Mouse (Mus musculus) MEL (cell line): ENCODE results near the gene Fdxr. TPM values are rescaled to one million over a fixed set of nuclear protein-coding genes. Genes with fewer than 3 reads are reported as not detected.

Source experiments
- DNase-seq: peaks from one replicate; pipeline ENCODE4 v3.0.0; 2011; ENCODE audit warnings: low read depth, low spot score
- H3K27ac ChIP-seq: 2 replicates; pipeline ENCODE4 v1.5.1; 2012; ENCODE audit warnings: low read depth, mild to moderate bottlenecking, control low read depth, low read length, moderate library complexity; ENCODE audit not compliant: control insufficient read depth
- H3K27me3 ChIP-seq, 2 experiments: fragments of 150-350 bp in 1 of 2; sonication (generic) in 1 of 2; 2 replicates each; pipeline ENCODE4 v1.6.1; 2012; ENCODE audit warnings: low read length in 2 of 2, mild to moderate bottlenecking in 2 of 2, improper control_type of control experiment in 1 of 2, moderate library complexity in 1 of 2; ENCODE audit not compliant: insufficient read depth in 2 of 2, control insufficient read depth in 1 of 2
- H3K36me3 ChIP-seq, 2 experiments: 2 replicates each; pipeline ENCODE4 v1.6.1; 2012 to 2014; ENCODE audit warnings: low read length in 2 of 2, improper control_type of control experiment in 1 of 2, inconsistent platforms in 1 of 2, mild to moderate bottlenecking in 1 of 2; ENCODE audit not compliant: insufficient read depth in 2 of 2, control insufficient read depth in 1 of 2
- H3K4me1 ChIP-seq, 2 experiments: fragments of 150-350 bp in 1 of 2; sonication (generic) in 1 of 2; 2 replicates each; pipeline ENCODE4 v1.6.1; 2012; ENCODE audit warnings: low read length in 2 of 2, improper control_type of control experiment in 1 of 2, mild to moderate bottlenecking in 1 of 2; ENCODE audit not compliant: insufficient read depth in 2 of 2, control insufficient read depth in 1 of 2
- H3K4me3 ChIP-seq, 2 experiments: fragments of 150-350 bp in 1 of 2; sonication (generic) in 1 of 2; 2 replicates each; pipeline ENCODE4 v1.5.1; 2012; ENCODE audit warnings: low read depth in 2 of 2, low read length in 2 of 2, mild to moderate bottlenecking in 2 of 2, moderate library complexity in 2 of 2, control low read depth in 1 of 2, improper control_type of control experiment in 1 of 2; ENCODE audit not compliant: control insufficient read depth in 1 of 2, insufficient read depth in 1 of 2
- H3K79me2 ChIP-seq: 2 replicates; pipeline ENCODE4 v1.6.1; 2012; ENCODE audit warnings: mild to moderate bottlenecking, low read length, moderate library complexity; ENCODE audit not compliant: control insufficient read depth, poor library complexity, insufficient read depth
- H3K9ac ChIP-seq: 2 replicates; pipeline ENCODE4 v1.6.1; 2012; ENCODE audit warnings: low read depth, mild to moderate bottlenecking, control low read depth, low read length, moderate library complexity; ENCODE audit not compliant: control insufficient read depth, poor library complexity, severe bottlenecking
- H3K9me3 ChIP-seq: fragments of 150-350 bp; sonication (generic); replicated peaks from 2 replicates; pipeline ENCODE4 v1.6.1; 2012; ENCODE audit warnings: mild to moderate bottlenecking, low read length, improper control_type of control experiment, moderate library complexity; ENCODE audit not compliant: insufficient read depth
- CTCF ChIP-seq, 3 experiments: IDR thresholded peaks in 2 of 3; conservative IDR thresholded peaks in 1 of 3; 2 replicates each; pipeline ENCODE4 v1.5.1; 2011 to 2012; ENCODE audit warnings: low read length in 3 of 3, low read depth in 2 of 3, mild to moderate bottlenecking in 2 of 3, improper control_type of control experiment in 1 of 3, inconsistent platforms in 1 of 3, mixed read lengths in 1 of 3, moderate library complexity in 1 of 3; ENCODE audit not compliant: control insufficient read depth in 1 of 3, insufficient read depth in 1 of 3, poor library complexity in 1 of 3, severe bottlenecking in 1 of 3
- GABPA ChIP-seq: IDR thresholded peaks from 2 replicates; pipeline ENCODE4 v1.6.1; 2012; ENCODE audit warnings: low read depth, mild to moderate bottlenecking, inconsistent platforms, low read length, improper control_type of control experiment, moderate library complexity
- GATA1 ChIP-seq: IDR thresholded peaks from 2 replicates; pipeline ENCODE4 v1.6.1; 2011; ENCODE audit warnings: low read depth, low read length, improper control_type of control experiment
- JUND ChIP-seq: IDR thresholded peaks from 2 replicates; pipeline ENCODE4 v1.6.1; 2011; ENCODE audit warnings: low read depth, mild to moderate bottlenecking, improper control_type of control experiment, low read length
- KAT2A ChIP-seq: conservative IDR thresholded peaks from 2 replicates; pipeline ENCODE4 v1.6.1; 2012; ENCODE audit warnings: low read depth, low read length, improper control_type of control experiment, inconsistent platforms
- MAZ ChIP-seq: IDR thresholded peaks from 2 replicates; pipeline ENCODE4 v1.6.1; 2012; ENCODE audit warnings: low read depth, mild to moderate bottlenecking, inconsistent platforms, low read length, improper control_type of control experiment
- MXI1 ChIP-seq: IDR thresholded peaks from 2 replicates; pipeline ENCODE4 v1.6.1; 2011; ENCODE audit warnings: mild to moderate bottlenecking, low read depth, low read length, improper control_type of control experiment
- MYC ChIP-seq: IDR thresholded peaks from 2 replicates; pipeline ENCODE4 v1.6.1; 2011; ENCODE audit warnings: low read depth, mild to moderate bottlenecking, low read length, improper control_type of control experiment, moderate library complexity
- NELFE ChIP-seq: IDR thresholded peaks from 2 replicates; pipeline ENCODE4 v1.6.1; 2011; ENCODE audit warnings: low read depth, low read length, improper control_type of control experiment
- NRF1 ChIP-seq: IDR thresholded peaks from 2 replicates; pipeline ENCODE4 v1.6.1; 2014; ENCODE audit warnings: low read depth, mild to moderate bottlenecking, inconsistent platforms, low read length, improper control_type of control experiment, moderate library complexity; ENCODE audit not compliant: poor library complexity, insufficient read depth, severe bottlenecking
- POLR2AphosphoS2 ChIP-seq: IDR thresholded peaks from 2 replicates; pipeline ENCODE4 v1.6.1; 2011; ENCODE audit warnings: low read length, improper control_type of control experiment
- RAD21 ChIP-seq: IDR thresholded peaks from 2 replicates; pipeline ENCODE4 v1.6.1; 2011; ENCODE audit warnings: mild to moderate bottlenecking, low read depth, low read length, improper control_type of control experiment
- SIN3A ChIP-seq: IDR thresholded peaks from 2 replicates; pipeline ENCODE4 v1.6.1; 2012; ENCODE audit warnings: low read length, improper control_type of control experiment, inconsistent platforms
- SMC3 ChIP-seq: IDR thresholded peaks from 2 replicates; pipeline ENCODE4 v1.6.1; 2011; ENCODE audit warnings: low read depth, low read length, improper control_type of control experiment
- TAL1 ChIP-seq: IDR thresholded peaks from 2 replicates; pipeline ENCODE4 v1.6.1; 2012; ENCODE audit warnings: mild to moderate bottlenecking, inconsistent platforms, low read length, moderate library complexity, mixed read lengths
- TBP ChIP-seq: IDR thresholded peaks from 2 replicates; pipeline ENCODE4 v1.8.0; 2011; ENCODE audit warnings: low read depth, low read length, improper control_type of control experiment
- TCF12 ChIP-seq: IDR thresholded peaks from 2 replicates; pipeline ENCODE4 v1.6.1; 2014; ENCODE audit warnings: low read depth, mild to moderate bottlenecking, inconsistent platforms, low read length, improper control_type of control experiment, moderate library complexity
- UBTF ChIP-seq: IDR thresholded peaks from 2 replicates; pipeline ENCODE4 v1.6.1; 2012; ENCODE audit warnings: low read depth, mild to moderate bottlenecking, inconsistent platforms, low read length, improper control_type of control experiment, moderate library complexity, borderline replicate concordance; ENCODE audit not compliant: insufficient read depth
- USF2 ChIP-seq, 2 experiments: IDR thresholded peaks; 2 replicates each; pipeline ENCODE4 v1.6.1; 2011 to 2012; ENCODE audit warnings: improper control_type of control experiment in 2 of 2, low read length in 2 of 2, borderline replicate concordance in 1 of 2, inconsistent platforms in 1 of 2, low read depth in 1 of 2, mild to moderate bottlenecking in 1 of 2; ENCODE audit not compliant: insufficient read depth in 1 of 2
- ZC3H11A ChIP-seq: IDR thresholded peaks from 2 replicates; pipeline ENCODE4 v1.6.1; 2012; ENCODE audit warnings: low read depth, mild to moderate bottlenecking, inconsistent platforms, low read length, improper control_type of control experiment
- ZMIZ1 ChIP-seq: IDR thresholded peaks from 2 replicates; pipeline ENCODE4 v1.6.1; 2012; ENCODE audit warnings: low read depth, mild to moderate bottlenecking, inconsistent platforms, low read length, improper control_type of control experiment, moderate library complexity
- polyA plus RNA-seq, 2 experiments: library from polyadenylated mRNA; stranded (reverse) in 1 of 2; unstranded in 1 of 2; fragments of >175 nt in 1 of 2; fragments of >200 nt in 1 of 2; gene quantifications; 2 replicates each; pipeline versions ENCODE4 v1.2.1 to v1.2.4; 2012; ENCODE audit warnings: low replicate concordance in 2 of 2, low read depth in 1 of 2; ENCODE audit not compliant: insufficient read length in 2 of 2, insufficient read depth in 1 of 2, missing spikeins in 1 of 2
- total RNA-seq: library from RNA; depleted of rRNA; stranded (reverse); fragments of 300-350 nt; gene quantifications from 2 replicates; pipeline ENCODE4 v1.2.3, GENCODE M21; 2012

Gene Fdxr
- total and polyA plus RNA-seq, 3 experiments, result 32.7 to 37.7 TPM; not detected in 1

DNA sequence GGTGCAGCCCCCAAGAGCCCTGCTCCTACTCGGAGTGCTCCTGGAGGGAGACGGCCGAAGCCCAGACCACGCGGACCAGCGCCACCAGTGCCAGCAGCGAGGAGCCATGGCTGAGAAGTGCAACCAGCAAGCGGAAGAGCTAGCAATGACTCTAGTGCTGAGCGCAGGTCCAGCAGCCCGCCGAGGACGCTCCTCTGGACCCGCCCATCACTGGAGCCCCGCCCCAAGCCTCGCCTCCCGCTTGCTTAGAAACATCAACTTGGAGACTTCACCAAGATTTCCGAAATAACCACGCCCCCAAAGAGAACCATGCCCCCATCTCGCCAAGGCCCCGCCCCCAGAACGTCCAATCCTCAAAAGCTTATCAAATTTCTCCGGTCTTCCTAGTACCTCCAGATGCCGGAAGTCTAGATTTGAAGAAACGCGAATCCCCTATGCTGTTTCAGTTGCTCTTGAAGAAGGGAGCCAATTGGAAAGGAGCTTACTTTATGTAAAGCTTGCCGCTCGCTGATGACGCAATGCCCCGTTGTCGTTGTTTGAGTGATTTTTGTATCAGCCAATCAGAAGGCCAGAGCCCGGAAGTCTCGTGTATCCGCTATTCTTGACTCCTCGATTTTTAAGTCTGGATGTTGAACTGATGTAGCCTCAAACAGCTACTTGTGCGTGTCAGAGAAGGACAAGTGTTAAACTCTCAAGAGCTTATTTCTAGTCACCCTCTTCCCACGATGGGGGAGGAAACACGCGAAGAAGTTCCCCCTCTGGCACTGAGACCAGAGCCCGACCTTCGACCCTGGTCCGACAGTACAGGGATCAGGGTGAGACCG lies at the start of gene Fdxr (continued):
- TF ChIP-seq NELFE (peak; percentile 91), POLR2AphosphoS2 (peak; percentile 95)

DNA sequence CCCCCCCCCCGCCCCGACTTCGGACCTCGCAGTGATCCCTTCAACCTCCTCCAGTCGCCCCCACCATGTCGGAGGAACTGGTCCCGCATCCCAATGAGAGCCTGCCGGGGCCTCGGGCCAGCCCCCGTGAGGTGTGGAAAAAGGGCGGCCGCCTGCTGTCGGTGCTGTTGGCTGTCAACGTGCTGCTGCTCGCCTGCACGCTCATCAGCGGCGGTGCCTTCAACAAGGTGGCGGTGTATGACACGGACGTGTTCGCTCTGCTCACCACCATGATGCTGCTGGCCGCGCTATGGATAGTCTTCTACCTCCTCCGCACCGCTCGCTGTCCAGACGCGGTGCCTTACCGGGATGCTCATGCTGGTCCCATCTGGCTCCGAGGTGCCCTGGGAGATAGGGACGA lies 46.5 kb upstream of the Fdxr start:
- no peak overlapping the region for H3K4me3 ChIP-seq
- TF ChIP-seq NRF1 (no peak), GATA1 (no peak), UBTF (no peak), KAT2A (no peak), JUND (no peak), MXI1 (no peak), TCF12 (no peak), USF2 (IDR thresholded peaks at IDR 0.05; ENCODE audit: borderline replicate concordance in 1 of 2, insufficient read depth in 1 of 2, low read depth in 1 of 2, low read length in 2 of 2) (no peak), SIN3A (no peak), TAL1 (no peak), TBP (no peak)
- no peaks in the 10 kb centered on the region for H3K4me1 ChIP-seq
- no peak for DNase-seq
- no peaks in the 10 kb centered on the region for H3K9me3 ChIP-seq
- H3K27me3 ChIP-seq, result peaks cover 2 to 4% of the 10 kb centered on the region in 2 experiments; a peak in 3 of 4 replicates
- H3K36me3 ChIP-seq, result no peaks in the 10 kb centered on the region
- no peak overlapping the region for H3K9ac ChIP-seq
- H3K79me2 ChIP-seq, result no peaks in the 10 kb centered on the region
- no peak overlapping the region for H3K27ac ChIP-seq

GRCm38 (mm10) chr11:115321906-115322693 lies 45.2 kb upstream of the Fdxr start, which contains the start of gene Ush1g:
Gene Ush1g, minus strand, starts transcription at chr11:115322041.
- Histone ChIP-seq H3K79me2 (no peaks in the 10 kb centered on the region), H3K9me3 (no peaks in the 10 kb centered on the region), H3K4me3 (no peak within 1 kb of the TSS), H3K4me1 (no peaks in the 10 kb centered on the region), H3K27ac (no peak within 1 kb of the TSS), H3K9ac (no peak within 1 kb of the TSS), H3K36me3 (no peaks in the 10 kb centered on the region), H3K27me3 (peaks cover 2 to 4% of the 10 kb centered on the region in 2 experiments; a peak in 3 of 4 replicates)
- TF ChIP-seq MAZ (peak; percentile 82; the same call in 1 of the 2 replicates), GABPA (no peak), ZC3H11A (peak; percentile 59), CTCF (IDR thresholded peaks at IDR 0.05 in 2 of 3, conservative IDR thresholded peaks at IDR 0.05 in 1 of 3; ENCODE audit: control insufficient read depth in 1 of 3, insufficient read depth in 1 of 3, low read depth in 2 of 3, low read length in 3 of 3, poor library complexity in 1 of 3, severe bottlenecking in 1 of 3) (peak; percentile 74 to 96 (median 91)), ZMIZ1 (no peak), MYC (0 out of 2 replicates have a peak, but pooled peaks have one; percentile 37), RAD21 (peak; percentile 85), SMC3 (peak; percentile 78)
- peak; percentile 68 for DNase-seq
